Comparison of ENCODE assay signal across 26 mouse cellular contexts in genomic region chr12:82476028-82476427, GRCm38 (mm10).
DNase-seq lines count a peak whose midpoint lies in the region; ATAC-seq and TF ChIP-seq lines count a peak whose summit lies in the region.
"Had no signal": no experiment of that assay in that cellular context is flagged by ENCODE, and none has a peak within 500 bp of the region (broad histone marks: within the 10 kb centered on the region; RNA-seq: fewer than 3 reads in every experiment).

No protein-coding gene starts in this region.

- 79% methylated on average over 10 of the region's 10 CpGs for WGBS in heart, embryonic 10.5 days
- 68% methylated on average over 10 of the region's 10 CpGs for WGBS in kidney, adult 2 months
- 24% methylated on average over 10 of the region's 10 CpGs for WGBS in liver, adult 2 months
- 60% methylated on average over 10 of the region's 10 CpGs for WGBS in liver, embryonic 12.5 days (ENCODE audit: insufficient replicate concordance)

- H3K4me3 ChIP-seq in heart, embryonic 10.5 days, result no peak overlapping the region
- H3K4me3 ChIP-seq in kidney, adult 2 months (ENCODE audit: insufficient read depth, low read depth, low read length), result no peak overlapping the region
- no peak overlapping the region for H3K4me3 ChIP-seq in liver, adult 2 months (ENCODE audit: insufficient read depth, low read depth, low read length)
- H3K4me3 ChIP-seq in liver, embryonic 12.5 days, result no peak overlapping the region
- no peak overlapping the region for H3K4me3 ChIP-seq in layer of hippocampus, adult 2 months
- H3K4me3 ChIP-seq: embryonic facial prominence, embryonic 15.5 days; erythroblast, embryonic 14.5 days; forebrain, embryonic 10.5 days; gastrocnemius, adult 2 months; heart, embryonic 15.5 days; hindbrain, embryonic 15.5 days had no signal

- H3K9me3 ChIP-seq in heart, embryonic 10.5 days, result no peaks in the 10 kb centered on the region
- H3K9me3 ChIP-seq in liver, embryonic 12.5 days (replicated peaks), result no peaks in the 10 kb centered on the region
- H3K9me3 ChIP-seq: embryonic facial prominence, embryonic 15.5 days; forebrain, embryonic 10.5 days; heart, embryonic 15.5 days; hindbrain, embryonic 15.5 days had no signal

- H3K4me2 ChIP-seq in liver, embryonic 12.5 days, result no peak overlapping the region
- H3K4me2 ChIP-seq: embryonic facial prominence, embryonic 15.5 days; heart, embryonic 11.5 days; heart, embryonic 15.5 days; hindbrain, embryonic 15.5 days had no signal

- TF ChIP-seq POLR2A in kidney, adult 2 months (IDR thresholded peaks at IDR 0.05; ENCODE audit: low read depth, low read length), result no peak
- TF ChIP-seq POLR2A in liver, adult 2 months (IDR thresholded peaks at IDR 0.05; ENCODE audit: extremely low read depth, insufficient read depth, low read length), result no peak

- no peaks in the 10 kb centered on the region for H3K79me2 ChIP-seq in liver, adult 2 months (ENCODE audit: control insufficient read depth, insufficient read depth, low read length)

- peak; percentile 58 for DNase-seq in heart, embryonic 10.5 days (ENCODE audit: low spot score)
- no peak for DNase-seq in heart, postnatal 36 days
- DNase-seq in kidney, adult 2 months, result peak; percentile 68
- no peak for DNase-seq in kidney, postnatal 10 days
- peak; percentile 88 for DNase-seq in liver, adult 2 months (ENCODE audit: extremely low read depth, low read depth, low spot score)
- DNase-seq in layer of hippocampus, adult 2 months (ENCODE audit: low spot score in 2 of 2), result no peak
- DNase-seq: adrenal gland, adult 2 months; adrenal gland, postnatal 36 days; cerebellum, adult 11 months; cerebellum, adult 8-10 months; cerebellum, postnatal 14 days; embryo, embryonic 11 days; gastrocnemius, adult 2 months; gastrocnemius, postnatal 25 days; heart, postnatal 14 days had no signal

- intact Hi-C loops in heart, postnatal 36 days (cut with DNase I), result no loop called here

- no peaks in the 10 kb centered on the region for H3K36me3 ChIP-seq in heart, embryonic 10.5 days
- no peaks in the 10 kb centered on the region for H3K36me3 ChIP-seq in kidney, adult 2 months (ENCODE audit: control insufficient read depth, insufficient read depth, low read length)
- H3K36me3 ChIP-seq in liver, adult 2 months (ENCODE audit: control insufficient read depth, insufficient read depth, low read length), result no peaks in the 10 kb centered on the region
- H3K36me3 ChIP-seq in liver, embryonic 12.5 days, result no peaks in the 10 kb centered on the region
- H3K36me3 ChIP-seq: embryonic facial prominence, embryonic 15.5 days; forebrain, embryonic 10.5 days; heart, embryonic 15.5 days; hindbrain, embryonic 15.5 days had no signal

- peak overlapping the region; percentile 77; the same call in 1 of the 2 replicates for H3K27ac ChIP-seq in heart, embryonic 10.5 days
- no peak overlapping the region for H3K27ac ChIP-seq in kidney, adult 2 months (ENCODE audit: insufficient read depth, low read depth, low read length)
- H3K27ac ChIP-seq in liver, adult 2 months (replicated peaks; ENCODE audit: insufficient read depth, low read depth, low read length), result peak overlapping the region; percentile 89
- no peak overlapping the region for H3K27ac ChIP-seq in liver, embryonic 12.5 days
- H3K27ac ChIP-seq in layer of hippocampus, adult 2 months, result no peak overlapping the region
- H3K27ac ChIP-seq: embryonic facial prominence, embryonic 15.5 days; forebrain, embryonic 10.5 days; gastrocnemius, adult 2 months; heart, embryonic 15.5 days; hindbrain, embryonic 15.5 days had no signal

- H3K9ac ChIP-seq in liver, adult 2 months (ENCODE audit: low read depth, low read length), result peak overlapping the region; percentile 6; the same call in 1 of the 2 replicates
- H3K9ac ChIP-seq in liver, embryonic 12.5 days, result no peak overlapping the region
- H3K9ac ChIP-seq: embryonic facial prominence, embryonic 15.5 days; heart, embryonic 15.5 days; hindbrain, embryonic 15.5 days had no signal

- no peak for ATAC-seq in liver, embryonic 12.5 days
- ATAC-seq: activated CD4-positive, CD25-positive, alpha-beta regulatory T cell, adult 4 months; forebrain, embryonic 14.5 days; Patski had no signal

- no peak for TF ChIP-seq CTCF in kidney, adult 2 months (conservative IDR thresholded peaks at IDR 0.05; ENCODE audit: insufficient read depth, insufficient read length, low read depth, low read length)
- no peak for TF ChIP-seq CTCF in liver, adult 2 months (IDR thresholded peaks at IDR 0.05; ENCODE audit: low read depth, low read length)
- no peak for TF ChIP-seq CTCF in layer of hippocampus, adult 2 months (conservative IDR thresholded peaks at IDR 0.05)

- peaks cover 44% of the 10 kb centered on the region for H3K4me1 ChIP-seq in heart, embryonic 10.5 days
- H3K4me1 ChIP-seq in kidney, adult 2 months (ENCODE audit: control insufficient read depth, insufficient read depth, low read length), result peaks cover 2% of the 10 kb centered on the region; the same call in 1 of the 2 replicates
- H3K4me1 ChIP-seq in liver, adult 2 months (ENCODE audit: control insufficient read depth, insufficient read depth, low read length), result peaks cover 5% of the 10 kb centered on the region
- peaks cover 15% of the 10 kb centered on the region; the same call in 1 of the 2 replicates for H3K4me1 ChIP-seq in liver, embryonic 12.5 days

- H3K27me3 ChIP-seq in heart, embryonic 10.5 days (ENCODE audit: insufficient read depth, poor library complexity, severe bottlenecking), result no peaks in the 10 kb centered on the region; the same call in 1 of the 2 replicates
- no peaks in the 10 kb centered on the region for H3K27me3 ChIP-seq in kidney, adult 2 months (replicated peaks; ENCODE audit: control insufficient read depth, insufficient read depth, low read length)
- no peaks in the 10 kb centered on the region for H3K27me3 ChIP-seq in liver, adult 2 months (ENCODE audit: control insufficient read depth, insufficient read depth, low read length)
- peaks cover 21% of the 10 kb centered on the region; the same call in 1 of the 2 replicates for H3K27me3 ChIP-seq in liver, embryonic 12.5 days (replicated peaks)
- H3K27me3 ChIP-seq: CH12.LX; embryonic facial prominence, embryonic 15.5 days; heart, embryonic 15.5 days; Patski had no signal

Comparison
In these comparisons a context has a peak if more than half of its experiments do, and no peak if none do; other contexts are left out.
1. DNase-seq: peak in heart, embryonic 10.5 days (single experiment), kidney, adult 2 months (single experiment) and liver, adult 2 months (single experiment); none in heart, postnatal 36 days (0 of 2), kidney, postnatal 10 days (single experiment) and layer of hippocampus, adult 2 months (0 of 2).
2. H3K27ac ChIP-seq: peak in heart, embryonic 10.5 days (single experiment) and liver, adult 2 months (single experiment); none in kidney, adult 2 months (single experiment), liver, embryonic 12.5 days (single experiment) and layer of hippocampus, adult 2 months (single experiment).